Mouse (Mus musculus) fat pad, adult 2 months (tissue): ENCODE measurements at regions not wholly inside any gene's neighbourhood (a gene's known extent, or its start where the extent isn't known, plus 50 kb on each side); places are given as distances from the start of the nearest gene placed in this dataset.

Experiments
- DNase-seq: peaks from one replicate; pipeline ENCODE4 v3.0.0-alpha.2; 2011; ENCODE audit warnings: low read depth, low spot score; ENCODE audit errors: extremely low read depth

DNA sequence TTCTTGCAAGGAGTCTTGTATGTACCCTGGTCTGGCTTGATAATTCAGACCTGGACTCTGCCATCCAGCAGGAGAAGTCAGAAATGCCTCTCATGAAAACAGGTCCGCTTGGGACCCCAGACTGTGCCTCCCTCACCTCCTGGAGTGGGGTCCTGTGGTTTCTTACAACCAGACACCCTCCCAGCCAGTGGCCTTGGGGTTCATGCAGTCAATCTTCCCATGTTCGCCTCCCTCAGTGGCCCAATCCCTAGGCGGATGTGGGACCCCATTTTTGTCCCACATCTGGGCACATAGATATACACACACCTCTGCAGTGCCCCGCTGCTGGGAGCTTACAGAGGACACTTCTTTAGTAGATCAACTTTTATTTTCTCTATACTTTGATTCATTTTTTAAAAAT lies 217.7 kb downstream of the Lrfn2 start:
- DNase-seq = no peak

DNA sequence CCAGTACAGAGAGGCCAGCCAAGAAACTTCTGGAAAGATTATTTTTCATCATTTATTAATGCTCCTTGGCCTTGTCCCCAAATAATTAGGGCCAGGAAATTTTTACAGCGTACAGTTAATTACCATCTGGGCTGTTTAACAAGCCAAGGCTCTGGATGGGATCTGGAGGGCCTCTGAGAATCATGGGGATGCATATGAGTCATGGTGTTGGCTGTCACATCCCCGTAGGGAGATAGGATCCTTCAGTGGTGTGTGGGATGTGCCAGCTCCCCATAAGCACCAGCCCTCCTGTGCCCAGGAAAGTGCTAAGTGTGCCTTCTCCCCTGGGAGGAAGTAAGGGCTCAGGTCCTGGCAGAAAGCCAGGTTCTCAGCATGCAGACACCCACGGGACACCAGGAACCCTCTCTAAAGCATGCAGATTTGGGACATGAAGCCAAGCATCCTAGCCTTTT lies 218.8 kb downstream of the Lrfn2 start:
- DNase-seq = no peak

DNA sequence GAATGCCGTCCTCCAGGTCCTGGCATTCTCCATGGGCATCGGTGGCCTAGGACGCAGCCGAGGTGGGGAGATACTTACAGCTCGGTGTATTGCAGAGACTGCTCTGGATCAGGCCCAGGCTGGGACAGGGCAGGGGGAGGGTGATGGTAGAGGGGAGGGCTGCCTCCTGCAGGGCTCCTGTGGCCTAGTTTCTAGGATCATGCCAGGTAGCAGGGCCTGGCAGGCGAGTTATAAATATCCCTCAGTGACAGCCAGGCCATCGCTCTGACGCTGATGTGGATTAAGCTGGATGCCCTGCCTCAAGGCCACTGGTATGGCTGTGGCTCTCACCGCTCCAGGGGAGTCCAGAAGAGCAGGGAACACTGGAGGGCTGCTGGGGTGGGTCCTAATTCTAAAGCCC lies 221.8 kb downstream of the Lrfn2 start:
- no peak for DNase-seq

DNA sequence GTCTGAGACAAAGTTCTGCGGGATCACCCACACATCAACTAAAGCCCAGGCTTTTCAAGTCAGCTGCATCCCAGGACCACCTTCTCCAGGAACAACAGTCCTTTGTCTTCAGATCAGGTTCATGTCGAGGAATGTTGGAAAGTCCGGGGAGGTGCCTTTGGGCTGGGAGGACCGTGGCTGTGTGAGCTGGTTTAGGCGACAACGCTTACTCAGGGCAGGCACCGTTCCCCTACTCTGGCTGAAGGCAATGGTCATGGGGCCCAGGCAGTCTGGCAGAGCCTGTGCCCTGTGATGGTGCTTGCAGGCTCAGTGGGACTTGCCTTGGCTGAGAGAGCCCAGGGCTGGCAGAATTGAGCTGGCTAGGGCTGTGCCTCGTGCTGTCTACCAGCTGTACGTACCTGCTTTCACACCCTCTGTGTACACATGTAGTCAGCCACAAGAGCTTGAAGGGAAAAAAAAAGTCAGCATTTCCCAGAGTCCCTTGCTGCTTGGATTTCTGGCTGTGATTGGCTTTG lies 222.9 kb downstream of the Lrfn2 start:
- no peak for DNase-seq

DNA sequence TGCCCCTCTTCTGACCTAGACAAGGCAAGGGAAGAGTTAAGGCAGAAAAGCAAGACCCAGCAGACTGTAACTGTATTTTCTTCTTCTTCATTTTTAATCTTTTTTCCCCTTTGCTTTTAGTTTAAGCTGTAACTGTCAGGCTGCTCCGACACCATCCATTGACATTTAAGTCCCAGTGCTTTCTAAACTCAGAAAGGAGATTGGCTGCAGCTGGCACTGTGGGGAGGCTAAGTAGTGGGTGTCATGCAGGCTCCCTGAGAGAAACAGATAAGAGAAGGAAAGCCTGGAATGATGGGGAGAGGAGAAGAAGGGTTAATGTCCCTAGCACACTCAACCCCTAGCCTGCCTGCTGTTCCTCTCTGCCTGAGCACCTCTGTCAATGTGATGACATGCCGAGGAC lies 225.4 kb downstream of the Lrfn2 start:
- DNase-seq = no peak

DNA sequence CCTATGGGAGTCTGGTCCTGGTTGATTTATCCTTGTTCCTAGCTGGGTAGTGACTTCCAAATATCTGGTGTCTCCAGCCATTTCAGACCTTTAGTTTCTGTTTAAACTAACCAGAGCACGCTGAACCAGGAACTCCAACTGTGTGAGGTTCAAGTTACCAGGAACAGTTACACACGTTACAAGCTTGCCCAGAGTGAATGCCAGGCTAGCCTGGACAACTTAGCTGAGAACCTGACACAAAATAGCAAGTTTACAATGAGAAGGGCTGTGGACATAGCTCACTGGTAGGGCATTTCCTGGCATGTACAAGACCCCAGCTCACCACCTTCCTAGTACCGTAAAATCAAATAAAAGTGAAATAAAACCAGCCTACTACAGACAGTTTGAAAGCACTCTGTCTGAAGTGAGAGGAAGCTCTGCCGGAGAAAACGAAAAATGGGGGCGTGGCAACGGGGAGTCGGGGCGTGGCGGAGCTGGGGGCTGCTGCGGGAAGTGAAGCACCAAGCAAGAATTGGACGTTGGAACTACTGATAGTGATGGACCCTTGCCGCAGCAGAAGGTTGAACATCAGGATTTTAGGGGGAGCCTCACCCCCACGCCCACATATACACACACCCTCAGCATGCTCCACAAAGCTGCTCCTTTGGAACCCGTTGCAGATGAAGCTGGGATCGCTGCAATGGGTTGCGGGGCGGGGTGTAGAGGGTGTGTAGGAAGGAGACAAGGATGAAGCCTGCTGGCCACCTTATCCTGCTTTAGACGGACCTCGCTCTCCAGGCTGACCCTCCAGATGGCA lies 239.3 kb downstream of the Lrfn2 start:
- DNase-seq = no peak

DNA sequence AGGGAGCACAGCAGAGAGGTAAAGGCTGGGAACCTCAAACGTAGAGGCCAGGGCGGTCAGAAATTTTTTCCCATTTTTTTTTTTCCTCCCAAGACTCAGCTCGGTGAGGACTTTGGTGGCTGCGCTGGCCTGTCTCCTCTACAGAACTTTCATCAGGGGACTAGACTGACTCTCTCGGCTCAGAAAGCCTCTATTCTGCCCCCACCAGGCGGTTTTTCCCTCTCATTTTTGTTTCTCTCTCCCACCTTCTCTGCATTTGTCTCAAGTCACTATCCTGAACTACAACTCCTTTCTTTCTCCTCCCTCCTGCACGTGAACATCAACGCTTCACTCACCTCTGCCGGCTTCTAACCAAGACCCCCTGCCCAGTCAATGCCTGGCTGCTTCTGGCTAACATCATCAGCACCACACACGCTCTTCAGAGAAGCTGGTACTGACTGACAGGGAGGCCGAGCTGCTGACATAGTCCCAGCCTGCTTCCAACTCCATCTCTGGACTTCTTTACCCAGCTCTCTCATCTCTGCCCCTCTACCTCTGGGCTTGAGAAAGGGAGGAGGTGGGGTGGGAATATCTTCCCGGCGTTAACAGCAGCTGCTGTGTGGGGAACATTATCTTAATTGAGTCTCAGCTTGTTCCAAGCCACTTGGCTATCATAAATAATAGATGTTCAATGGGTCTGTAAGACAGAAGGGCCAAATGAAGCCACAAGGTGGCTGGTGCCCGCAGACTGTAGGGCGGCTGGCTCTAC lies 240.0 kb downstream of the Lrfn2 start:
- DNase-seq = no peak

DNA sequence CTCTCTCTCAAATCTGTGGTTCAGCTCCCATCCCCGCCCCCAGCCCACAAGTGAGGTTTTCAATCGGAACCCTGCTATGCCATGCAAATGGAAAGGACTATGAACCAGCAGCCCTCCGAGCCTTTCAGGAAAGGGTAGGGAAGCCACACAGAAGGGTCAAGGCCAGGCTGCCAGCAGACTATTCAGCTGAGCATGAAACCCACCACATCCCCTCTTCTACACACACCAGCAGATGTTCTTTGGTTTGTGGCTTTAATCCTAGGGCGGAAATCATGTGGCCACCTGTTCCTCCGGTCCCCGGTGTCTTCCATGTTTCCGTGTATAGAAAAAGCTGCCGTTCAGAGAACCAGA lies 240.6 kb downstream of the Lrfn2 start:
- no peak for DNase-seq

DNA sequence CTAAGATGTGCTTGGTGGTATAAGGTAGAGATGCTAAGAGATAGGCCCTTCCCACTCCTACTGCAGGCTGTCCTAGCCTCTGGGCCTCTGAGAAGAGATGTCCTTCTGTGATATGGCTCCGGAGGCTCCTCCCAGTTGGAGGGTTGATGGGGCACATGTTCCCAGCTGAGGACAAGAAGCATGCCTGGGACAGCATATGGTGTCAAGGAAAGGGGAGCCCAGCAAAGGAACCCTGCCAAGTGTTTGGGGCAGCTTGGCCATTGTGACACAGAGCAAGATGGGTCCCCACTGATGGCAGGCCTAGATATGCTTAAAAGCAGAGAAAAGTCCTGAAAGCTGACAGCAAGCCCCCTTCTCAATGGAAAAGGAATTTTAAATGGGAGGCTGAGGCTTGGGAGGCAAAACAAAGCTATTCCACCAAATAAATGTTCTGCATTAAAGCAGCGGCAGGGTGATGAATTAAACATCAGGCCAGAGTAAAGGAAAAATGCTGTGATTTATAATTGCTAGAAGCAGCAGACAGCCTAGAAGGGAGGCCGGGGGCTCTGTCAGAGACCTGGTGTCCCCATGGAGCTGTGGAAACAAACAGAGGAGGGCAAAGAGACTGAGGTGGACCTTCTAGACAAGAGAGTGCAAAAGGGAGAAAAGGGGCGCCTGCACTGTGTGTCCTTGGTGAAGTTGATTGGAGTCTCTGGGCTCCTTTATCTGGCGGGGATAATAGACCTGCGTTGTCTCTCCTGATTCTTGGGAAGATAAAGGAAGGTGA lies 246.0 kb downstream of the Lrfn2 start:
- DNase-seq = no peak

DNA sequence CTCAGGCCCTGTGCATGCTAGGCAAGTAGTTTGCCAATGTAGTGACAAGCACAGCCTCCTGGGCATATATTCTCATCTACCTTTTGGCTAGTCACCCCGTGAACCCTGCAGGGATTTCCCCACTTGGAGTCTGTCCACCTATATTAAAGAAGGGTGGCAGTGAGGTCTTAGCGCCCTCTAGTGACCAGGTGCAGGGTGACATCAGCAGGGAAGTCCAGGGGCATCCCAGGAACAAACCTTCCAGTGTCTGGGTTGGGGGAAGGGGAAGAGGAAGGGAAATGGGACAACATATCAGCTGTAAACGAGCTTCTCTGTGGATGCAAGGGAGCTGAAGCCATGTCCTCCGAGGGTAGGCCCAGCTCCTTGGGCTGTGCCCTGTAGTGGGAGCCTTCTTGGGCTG lies 245.7 kb upstream of the Mocs1 start:
- DNase-seq = no peak

DNA sequence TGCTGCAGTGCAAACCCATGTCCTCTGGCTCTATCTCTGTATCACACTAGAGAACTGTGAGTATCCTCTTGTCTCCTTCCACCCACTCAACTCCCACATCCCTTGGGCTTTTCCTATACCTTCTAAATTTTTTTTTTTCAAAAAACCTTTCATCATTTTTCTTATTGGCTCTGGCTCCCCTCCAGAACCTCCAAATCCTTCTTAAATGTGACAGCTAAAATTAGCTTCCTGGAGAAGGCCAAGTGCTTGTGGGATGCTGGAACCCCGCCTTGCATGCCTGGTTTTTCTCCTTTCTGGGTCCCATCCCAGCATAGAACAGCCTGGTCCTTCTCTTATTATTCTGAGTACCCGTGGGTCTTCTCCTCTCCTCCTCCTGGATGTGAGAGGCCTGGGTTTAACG lies 244.2 kb upstream of the Mocs1 start:
- no peak for DNase-seq

DNA sequence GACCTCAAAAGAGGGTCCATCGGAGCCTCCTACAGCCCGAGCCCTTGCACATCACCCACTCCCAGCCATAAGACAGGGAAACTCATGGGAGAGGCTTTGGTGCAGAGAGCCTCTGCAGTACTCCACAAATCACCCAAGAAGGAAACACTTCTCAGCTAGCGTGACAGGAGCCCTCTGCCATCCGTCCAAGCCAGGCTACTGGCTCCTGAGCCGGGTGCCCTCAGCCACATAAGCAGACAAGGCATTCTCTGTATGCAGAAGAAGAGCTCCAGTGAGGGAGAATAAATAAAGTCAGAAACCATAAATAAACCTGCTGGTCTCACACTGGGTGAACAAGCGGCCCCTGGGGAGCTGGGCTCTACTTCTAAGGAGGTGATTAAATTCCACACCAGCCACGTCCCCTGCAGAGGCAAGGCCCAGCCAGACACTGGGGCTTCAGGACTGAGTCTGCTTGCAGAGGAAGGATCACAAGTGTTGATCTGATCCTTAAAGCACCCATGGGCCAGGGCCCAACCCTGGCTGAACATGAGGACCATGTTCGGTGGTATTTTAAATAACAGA lies 243.0 kb upstream of the Mocs1 start:
- no peak for DNase-seq

DNA sequence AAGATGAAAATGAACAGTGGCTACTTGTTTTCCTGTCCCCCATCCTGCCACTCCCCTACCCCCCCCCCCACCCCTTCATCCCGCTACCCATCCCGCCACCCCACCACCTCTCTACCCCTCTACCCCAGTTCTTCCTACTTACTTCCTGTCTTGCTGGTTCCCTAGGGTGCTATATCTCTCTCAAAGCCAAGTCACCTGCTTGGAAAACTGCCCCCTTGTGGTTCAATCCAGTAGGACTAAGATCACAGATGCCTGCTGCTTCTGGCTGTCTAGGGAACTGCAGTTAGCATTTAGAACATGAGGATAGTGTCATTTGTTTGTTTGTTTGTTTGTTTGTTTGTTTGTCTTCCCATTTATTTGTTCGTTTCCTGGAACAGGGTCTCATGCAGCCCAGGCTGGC lies 238.4 kb upstream of the Mocs1 start:
- no peak for DNase-seq

DNA sequence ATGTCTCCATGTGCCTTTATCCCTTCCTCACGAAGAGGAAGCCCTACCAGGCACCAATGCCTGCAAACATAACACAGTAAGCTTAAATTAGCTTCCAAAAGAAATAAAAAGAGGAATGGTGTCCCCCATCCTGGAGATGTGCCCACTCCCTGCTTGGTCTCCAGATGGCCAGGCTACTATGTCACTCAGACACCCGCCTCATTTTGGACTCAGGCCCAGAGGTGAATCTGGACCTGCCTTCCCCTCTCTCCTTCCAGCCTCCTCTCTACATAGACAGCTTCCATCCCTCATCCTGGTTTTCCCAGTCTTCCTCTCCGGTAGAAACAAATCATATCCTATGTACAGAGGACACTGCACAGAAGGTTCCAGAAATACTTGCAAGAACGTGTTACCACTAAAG lies 237.8 kb upstream of the Mocs1 start:
- DNase-seq = no peak

DNA sequence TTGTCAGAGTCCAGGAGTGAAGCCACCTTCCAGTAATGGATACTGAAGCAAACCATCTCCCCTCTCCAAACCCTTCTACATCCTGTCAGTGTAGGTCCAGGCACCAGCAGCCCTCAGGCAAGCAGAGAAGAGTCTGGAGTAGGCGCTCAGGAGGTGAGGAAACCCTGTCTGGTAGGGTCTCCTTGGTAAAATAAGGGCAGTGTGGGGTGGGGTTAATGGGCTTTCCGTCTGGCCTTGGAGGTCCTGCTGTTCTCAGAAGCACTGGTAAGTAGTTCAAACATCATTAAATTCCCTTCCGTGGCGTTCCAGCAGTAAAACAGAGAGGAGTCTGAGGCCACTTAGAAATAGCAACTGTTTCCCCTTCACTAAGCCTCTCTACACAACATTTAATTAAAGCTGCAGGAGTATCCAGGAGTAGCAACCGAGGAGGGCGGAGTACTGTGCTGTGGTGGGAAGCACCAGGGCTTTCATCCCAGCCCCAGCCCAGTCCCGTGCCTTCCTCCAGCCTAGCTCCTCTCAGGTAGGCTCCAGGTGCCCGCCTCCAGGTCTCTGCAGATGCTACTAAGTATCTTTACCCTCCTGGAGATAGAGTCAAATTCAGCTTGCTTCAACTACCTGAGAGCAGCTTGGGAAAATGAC lies 232.0 kb upstream of the Mocs1 start:
- DNase-seq = no peak

DNA sequence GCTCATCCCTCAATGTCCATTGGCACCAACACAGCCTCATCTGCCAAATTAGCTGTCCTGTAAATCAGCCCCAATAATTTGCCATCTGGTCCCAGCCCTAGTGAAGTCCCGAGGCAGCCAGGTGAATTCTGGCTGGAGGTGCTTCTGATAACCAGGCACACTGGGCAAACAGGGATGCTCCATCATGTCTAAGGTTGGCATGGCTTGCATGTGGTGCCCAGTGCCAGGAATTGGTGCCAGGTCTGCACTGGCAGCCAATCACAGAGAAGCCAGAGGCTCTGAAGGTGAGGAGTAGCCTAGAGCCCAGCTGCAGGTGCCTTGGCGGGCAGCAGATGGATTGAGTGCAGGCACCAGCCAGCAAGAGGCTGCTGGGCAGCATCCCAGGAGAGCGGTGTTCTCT lies 226.7 kb upstream of the Mocs1 start:
- no peak for DNase-seq

DNA sequence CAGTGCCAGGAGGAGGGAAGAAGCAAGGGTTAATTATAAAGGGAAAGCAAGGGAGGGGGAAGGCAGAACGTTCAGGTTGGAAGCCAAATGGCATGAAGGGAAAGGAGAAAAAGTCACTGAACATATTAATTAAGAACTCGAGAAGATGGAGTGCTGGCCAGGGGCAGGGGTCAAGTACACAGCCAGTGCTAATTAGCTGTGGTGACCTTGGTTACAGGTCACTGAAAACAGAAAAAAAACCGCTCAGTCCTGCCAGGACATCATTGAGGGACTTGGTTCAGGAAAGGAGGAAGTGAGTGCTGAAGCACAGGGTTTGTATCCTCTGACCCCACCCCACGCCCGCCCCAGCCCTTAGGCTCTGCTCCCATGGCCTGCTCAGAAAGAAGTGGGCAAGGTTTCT lies 223.1 kb upstream of the Mocs1 start:
- DNase-seq = no peak

DNA sequence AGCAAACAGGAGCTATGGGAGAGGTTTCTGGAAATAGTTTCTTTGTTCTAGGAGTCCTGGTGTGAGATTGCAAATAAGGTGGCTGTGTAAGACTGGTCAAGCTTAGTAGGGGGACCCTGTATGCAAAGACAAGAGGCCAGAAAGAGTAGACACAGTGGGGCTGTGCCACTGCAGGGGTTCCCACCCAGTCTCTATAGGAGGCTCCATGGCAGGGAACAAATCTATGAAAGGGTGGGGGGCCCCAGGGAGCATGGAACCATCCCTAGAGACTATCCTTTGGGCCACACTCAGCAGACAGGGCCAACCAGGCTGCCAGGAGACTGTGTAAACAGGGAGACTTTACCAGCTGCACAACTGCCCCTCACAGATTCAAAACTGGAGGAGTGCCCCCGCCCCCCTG lies 222.6 kb upstream of the Mocs1 start:
- DNase-seq = no peak

DNA sequence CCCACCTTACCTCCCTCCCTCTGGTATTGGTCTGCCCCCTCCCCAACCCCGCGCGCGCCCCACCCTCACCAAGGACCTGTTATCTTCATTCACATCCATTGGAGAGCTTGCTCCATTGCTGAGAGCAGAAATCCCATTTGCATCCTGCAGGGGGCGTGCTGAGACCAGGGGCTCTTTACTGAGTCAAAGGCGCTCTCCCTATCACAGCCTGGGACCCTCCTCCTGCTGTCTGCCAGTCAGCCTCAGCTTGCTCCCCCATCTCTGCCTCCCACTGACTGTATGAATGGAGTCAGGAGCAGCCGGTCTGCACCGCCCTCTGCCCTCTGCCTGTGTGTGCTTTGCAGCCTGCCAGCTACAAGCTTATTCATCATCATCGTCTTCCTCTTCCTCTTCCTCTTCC lies 221.5 kb upstream of the Mocs1 start:
- DNase-seq = no peak

DNA sequence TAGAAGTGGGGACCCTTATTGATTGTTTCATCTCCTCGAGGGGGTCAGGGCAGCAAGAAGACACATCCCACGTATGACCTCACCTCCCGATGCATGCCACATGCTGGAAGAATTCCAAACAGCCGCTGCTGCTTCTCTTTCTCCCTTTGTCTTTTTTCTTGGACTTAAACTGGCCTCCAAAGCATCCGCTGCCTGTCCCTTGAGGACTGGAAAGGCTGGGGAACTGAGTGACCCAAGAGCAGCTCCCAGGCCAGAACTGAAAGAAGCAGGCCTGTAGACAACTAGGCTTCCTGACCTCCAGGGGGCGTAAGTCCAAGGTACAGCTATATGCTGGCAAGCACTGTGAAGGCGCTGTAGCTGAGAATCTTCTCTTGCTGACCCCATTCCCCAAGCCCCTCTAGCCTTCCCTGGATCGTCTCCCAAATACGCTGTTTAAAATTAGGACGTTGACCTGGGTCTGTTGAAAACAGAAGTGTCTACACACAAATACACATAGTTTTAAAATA lies 219.8 kb upstream of the Mocs1 start:
- DNase-seq = no peak

DNA sequence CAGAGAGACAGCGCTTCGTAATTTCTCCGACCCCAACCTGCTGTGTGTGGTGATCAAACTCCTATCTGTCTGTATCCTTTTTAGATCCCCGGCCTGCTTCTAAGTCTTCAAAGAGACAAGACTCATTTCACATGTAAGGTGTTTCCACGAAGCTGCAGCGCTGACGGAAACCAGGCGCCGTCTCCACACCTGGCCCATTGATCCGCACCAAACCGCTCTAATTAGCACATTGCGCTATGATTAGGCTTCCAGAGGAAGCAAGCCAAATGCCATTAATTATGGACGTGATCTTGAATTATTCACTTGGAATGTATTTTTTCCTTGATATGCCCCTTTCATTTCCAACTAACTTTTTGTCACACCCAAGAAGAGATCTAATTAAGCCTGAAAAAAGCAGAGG lies 215.2 kb upstream of the Mocs1 start:
- DNase-seq = no peak
